Mouse (Mus musculus): Measurements from ENCODE around the gene Top1.

The Top1 gene

GRCm38 (mm10) chr2:160736466-160736865 lies 90.8 kb downstream of the Top1 start:
- H3K27me3 ChIP-seq (ENCODE audit: control insufficient read depth, insufficient read depth, low read length, poor library complexity, severe bottlenecking): no peaks in the 10 kb centered on the region
- no peaks in the 10 kb centered on the region for H3K36me3 ChIP-seq (ENCODE audit: control insufficient read depth, insufficient read depth, low read length, poor library complexity, severe bottlenecking)
- no peak for DNase-seq (ENCODE audit: low read depth, low spot score)

- Histone ChIP-seq H3K27me3 (ENCODE audit: control insufficient read depth, insufficient read depth, low read length, poor library complexity, severe bottlenecking) (no peaks in the 10 kb centered on the region), H3K36me3 (ENCODE audit: control insufficient read depth, insufficient read depth, low read length, poor library complexity, severe bottlenecking) (no peaks in the 10 kb centered on the region)
- DNase-seq (ENCODE audit: low read depth, low spot score): no peak
These were observed 92.7 kb downstream of the Top1 start for GRCm38 (mm10) chr2:160738354-160738753.

GRCm38 (mm10) chr2:160739647-160740356 lies 94.1 kb downstream of the Top1 start:
- H3K27me3 ChIP-seq (ENCODE audit: control insufficient read depth, insufficient read depth, low read length, poor library complexity, severe bottlenecking): no peaks in the 10 kb centered on the region
- no peak for DNase-seq (ENCODE audit: low read depth, low spot score)
- no peaks in the 10 kb centered on the region for H3K36me3 ChIP-seq (ENCODE audit: control insufficient read depth, insufficient read depth, low read length, poor library complexity, severe bottlenecking)

- H3K36me3 ChIP-seq (ENCODE audit: control insufficient read depth, insufficient read depth, low read length, poor library complexity, severe bottlenecking): no peaks in the 10 kb centered on the region
- no peak for DNase-seq (ENCODE audit: low read depth, low spot score)
- no peaks in the 10 kb centered on the region for H3K27me3 ChIP-seq (ENCODE audit: control insufficient read depth, insufficient read depth, low read length, poor library complexity, severe bottlenecking)
These were observed 95.0 kb downstream of the Top1 start for GRCm38 (mm10) chr2:160740521-160741156.

- DNase-seq (ENCODE audit: low read depth, low spot score): no peak
- Histone ChIP-seq H3K27me3 (ENCODE audit: control insufficient read depth, insufficient read depth, low read length, poor library complexity, severe bottlenecking) (no peaks in the 10 kb centered on the region), H3K36me3 (ENCODE audit: control insufficient read depth, insufficient read depth, low read length, poor library complexity, severe bottlenecking) (no peaks in the 10 kb centered on the region)
These were observed 95.9 kb downstream of the Top1 start for GRCm38 (mm10) chr2:160741580-160741979.

- peak; percentile 52 for DNase-seq (ENCODE audit: low read depth, low spot score)
- no peaks in the 10 kb centered on the region for H3K36me3 ChIP-seq (ENCODE audit: control insufficient read depth, insufficient read depth, low read length, poor library complexity, severe bottlenecking)
- H3K27me3 ChIP-seq (ENCODE audit: control insufficient read depth, insufficient read depth, low read length, poor library complexity, severe bottlenecking): no peaks in the 10 kb centered on the region
These were observed 96.5 kb downstream of the Top1 start for GRCm38 (mm10) chr2:160742161-160742609.

GRCm38 (mm10) chr2:160744040-160744822 lies 98.5 kb downstream of the Top1 start:
- peak; percentile 54 for DNase-seq (ENCODE audit: low read depth, low spot score)

GRCm38 (mm10) chr2:160744823-160745210 lies 99.1 kb downstream of the Top1 start:
- no peak for DNase-seq (ENCODE audit: low read depth, low spot score)
- Histone ChIP-seq H3K27me3 (ENCODE audit: control insufficient read depth, insufficient read depth, low read length, poor library complexity, severe bottlenecking) (no peaks in the 10 kb centered on the region), H3K36me3 (ENCODE audit: control insufficient read depth, insufficient read depth, low read length, poor library complexity, severe bottlenecking) (no peaks in the 10 kb centered on the region)

More at GRCm38 (mm10) chr2:160744040-160744822, 98.5 kb downstream of the Top1 start:
- Histone ChIP-seq H3K36me3 (ENCODE audit: control insufficient read depth, insufficient read depth, low read length, poor library complexity, severe bottlenecking) (no peaks in the 10 kb centered on the region), H3K27me3 (ENCODE audit: control insufficient read depth, insufficient read depth, low read length, poor library complexity, severe bottlenecking) (no peaks in the 10 kb centered on the region)

- Histone ChIP-seq H3K27me3 (ENCODE audit: control insufficient read depth, insufficient read depth, low read length, poor library complexity, severe bottlenecking) (no peaks in the 10 kb centered on the region), H3K36me3 (ENCODE audit: control insufficient read depth, insufficient read depth, low read length, poor library complexity, severe bottlenecking) (no peaks in the 10 kb centered on the region)
- DNase-seq (ENCODE audit: low read depth, low spot score): no peak
These were observed 99.8 kb downstream of the Top1 start for GRCm38 (mm10) chr2:160745497-160745896.

GRCm38 (mm10) chr2:160746637-160747036 lies 100.9 kb downstream of the Top1 start:
- DNase-seq (ENCODE audit: low read depth, low spot score): no peak
- H3K36me3 ChIP-seq (ENCODE audit: control insufficient read depth, insufficient read depth, low read length, poor library complexity, severe bottlenecking): no peaks in the 10 kb centered on the region
- H3K27me3 ChIP-seq (ENCODE audit: control insufficient read depth, insufficient read depth, low read length, poor library complexity, severe bottlenecking): no peaks in the 10 kb centered on the region

- H3K27me3 ChIP-seq (ENCODE audit: control insufficient read depth, insufficient read depth, low read length, poor library complexity, severe bottlenecking): no peaks in the 10 kb centered on the region
- no peaks in the 10 kb centered on the region; the same call in 1 of the 2 replicates for H3K36me3 ChIP-seq (ENCODE audit: control insufficient read depth, insufficient read depth, low read length, poor library complexity, severe bottlenecking)
- no peak for DNase-seq (ENCODE audit: low read depth, low spot score)
These were observed 101.4 kb downstream of the Top1 start for GRCm38 (mm10) chr2:160747075-160747474.

- peak; percentile 64 for DNase-seq (ENCODE audit: low read depth, low spot score)
These were observed 111.0 kb downstream of the Top1 start for GRCm38 (mm10) chr2:160756583-160757203.

GRCm38 (mm10) chr2:160760433-160761184 lies 114.9 kb downstream of the Top1 start:
- peak; percentile 26 for DNase-seq (ENCODE audit: low read depth, low spot score)

More at GRCm38 (mm10) chr2:160756583-160757203, 111.0 kb downstream of the Top1 start:
- H3K27me3 ChIP-seq (ENCODE audit: control insufficient read depth, insufficient read depth, low read length, poor library complexity, severe bottlenecking): no peaks in the 10 kb centered on the region
- H3K36me3 ChIP-seq (ENCODE audit: control insufficient read depth, insufficient read depth, low read length, poor library complexity, severe bottlenecking): peaks cover 6% of the 10 kb centered on the region

GRCm38 (mm10) chr2:160763816-160764215 lies 118.1 kb downstream of the Top1 start:
- H3K36me3 ChIP-seq (ENCODE audit: control insufficient read depth, insufficient read depth, low read length, poor library complexity, severe bottlenecking): peaks cover 3% of the 10 kb centered on the region
- no peak for DNase-seq (ENCODE audit: low read depth, low spot score)
- H3K27me3 ChIP-seq (ENCODE audit: control insufficient read depth, insufficient read depth, low read length, poor library complexity, severe bottlenecking): no peaks in the 10 kb centered on the region

More at GRCm38 (mm10) chr2:160760433-160761184, 114.9 kb downstream of the Top1 start:
- Histone ChIP-seq H3K27me3 (ENCODE audit: control insufficient read depth, insufficient read depth, low read length, poor library complexity, severe bottlenecking) (no peaks in the 10 kb centered on the region), H3K36me3 (ENCODE audit: control insufficient read depth, insufficient read depth, low read length, poor library complexity, severe bottlenecking) (peaks cover 3% of the 10 kb centered on the region)

All from splenic B cell, adult 2 months (primary cell).